ENCODE assay signal across 23 mouse cellular contexts in the genomic region with DNA sequence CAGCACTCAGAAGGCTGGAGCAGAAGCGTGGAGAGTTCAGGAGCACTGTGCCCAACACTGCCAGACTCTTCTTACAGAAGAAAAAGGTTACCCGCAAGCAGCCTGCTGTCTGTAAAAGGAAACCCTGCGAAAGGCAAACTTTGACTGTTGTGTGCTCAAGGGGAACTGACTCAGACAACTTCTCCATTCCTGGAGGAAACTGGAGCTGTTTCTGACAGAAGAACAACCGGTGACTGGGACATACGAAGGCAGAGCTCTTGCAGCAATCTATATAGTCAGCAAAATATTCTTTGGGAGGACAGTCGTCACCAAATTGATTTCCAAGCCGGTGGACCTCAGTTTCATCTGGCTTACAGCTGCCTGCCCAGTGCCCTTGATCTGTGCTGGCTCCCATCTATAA. TPM values are rescaled to one million over a fixed set of nuclear protein-coding genes. Genes with fewer than 3 reads are reported as not detected.
DNase-seq lines count a peak whose midpoint lies in the region; ATAC-seq and TF ChIP-seq lines count a peak whose summit lies in the region.
"Had no signal": no experiment of that assay in that cellular context is flagged by ENCODE, and none has a peak within 500 bp of the region (broad histone marks: within the 10 kb centered on the region; RNA-seq: fewer than 3 reads in every experiment).

No protein-coding gene starts in this region.

- no peak for TF ChIP-seq POLR2A in lung, adult 2 months (IDR thresholded peaks at IDR 0.05; ENCODE audit: borderline replicate concordance, extremely low read depth, low read depth, low read length)

- H3K27ac ChIP-seq in forebrain, embryonic 12.5 days: no peak overlapping the region
- H3K27ac ChIP-seq: embryonic facial prominence, embryonic 12.5 days; forebrain, embryonic 15.5 days; heart, embryonic 15.5 days; hindbrain, embryonic 15.5 days; kidney, embryonic 15.5 days; liver, embryonic 14.5 days; midbrain, embryonic 12.5 days; stomach, embryonic 15.5 days had no signal

- no peak for TF ChIP-seq CTCF in lung, adult 2 months (IDR thresholded peaks at IDR 0.05; ENCODE audit: insufficient read depth, low read length)

- no peaks in the 10 kb centered on the region for H3K36me3 ChIP-seq in forebrain, embryonic 12.5 days (replicated peaks)
- H3K36me3 ChIP-seq: embryonic facial prominence, embryonic 12.5 days; forebrain, embryonic 15.5 days; heart, embryonic 15.5 days; hindbrain, embryonic 15.5 days; kidney, embryonic 15.5 days; midbrain, embryonic 12.5 days; stomach, embryonic 15.5 days had no signal

- DNase-seq in heart, adult 9 months (ENCODE audit: low spot score in 2 of 2): peak; percentile 6 to 33
- no peak for DNase-seq in heart, postnatal 36 days
- peak; percentile 9 to 31 for DNase-seq in lung, adult 18-20 months
- DNase-seq in lung, adult 2 months: no peak
- DNase-seq in cerebellum, adult 8-10 months: no peak
- DNase-seq: cerebellum, adult 9-10 months; thymus, postnatal 4 days had no signal

- H3K4me1 ChIP-seq in lung, adult 2 months (ENCODE audit: control insufficient read depth, insufficient read depth, low read length): no peaks in the 10 kb centered on the region
- H3K4me1 ChIP-seq in forebrain, embryonic 12.5 days: no peaks in the 10 kb centered on the region
- H3K4me1 ChIP-seq: embryonic facial prominence, embryonic 12.5 days; forebrain, embryonic 15.5 days; heart, embryonic 15.5 days; hindbrain, embryonic 15.5 days; kidney, embryonic 15.5 days; midbrain, embryonic 12.5 days; stomach, embryonic 15.5 days had no signal

- no peak overlapping the region for H3K9ac ChIP-seq in forebrain, embryonic 12.5 days
- H3K9ac ChIP-seq: embryonic facial prominence, embryonic 12.5 days; forebrain, embryonic 15.5 days; heart, embryonic 15.5 days; hindbrain, embryonic 15.5 days; kidney, embryonic 15.5 days; liver, embryonic 14.5 days; midbrain, embryonic 12.5 days; stomach, embryonic 15.5 days had no signal

- intact Hi-C loops in heart, postnatal 36 days (cut with DNase I): no loop called here

- H3K4me3 ChIP-seq in lung, adult 2 months (replicated peaks; ENCODE audit: extremely low read depth, low read depth, low read length): no peak overlapping the region
- no peak overlapping the region for H3K4me3 ChIP-seq in forebrain, embryonic 12.5 days (replicated peaks)
- H3K4me3 ChIP-seq: embryonic facial prominence, embryonic 12.5 days; forebrain, embryonic 15.5 days; heart, embryonic 15.5 days; hindbrain, embryonic 15.5 days; kidney, embryonic 15.5 days; midbrain, embryonic 12.5 days; stomach, embryonic 15.5 days had no signal

- whole genome bisulfite sequencing in lung, adult 2 months: 64% methylated on average over 7 of the region's 7 CpGs
- WGBS in forebrain, embryonic 12.5 days: 88% methylated on average over 7 of the region's 7 CpGs

- peak; percentile 87 for ATAC-seq in common myeloid progenitor, adult 5-6 weeks (replicated peaks; ENCODE audit: low read depth, poor library complexity, severe bottlenecking)
- peak; percentile 82 for ATAC-seq in monocyte, adult 5-6 weeks (replicated peaks; ENCODE audit: insufficient number of reproducible peaks, low FRiP score, low TSS enrichment, poor library complexity, severe bottlenecking)
- no peak for ATAC-seq in forebrain, embryonic 12.5 days (ENCODE audit: low FRiP score)
- ATAC-seq: forebrain, embryonic 15.5 days had no signal

- no peaks in the 10 kb centered on the region for H3K9me3 ChIP-seq in forebrain, embryonic 12.5 days
- H3K9me3 ChIP-seq: embryonic facial prominence, embryonic 12.5 days; forebrain, embryonic 15.5 days; heart, embryonic 15.5 days; hindbrain, embryonic 15.5 days; kidney, embryonic 15.5 days; midbrain, embryonic 12.5 days; stomach, embryonic 15.5 days had no signal

- no peak overlapping the region for H3K4me2 ChIP-seq in forebrain, embryonic 12.5 days
- H3K4me2 ChIP-seq: embryonic facial prominence, embryonic 12.5 days; forebrain, embryonic 15.5 days; heart, embryonic 15.5 days; hindbrain, embryonic 15.5 days; kidney, embryonic 15.5 days; midbrain, embryonic 12.5 days; stomach, embryonic 15.5 days had no signal

- H3K27me3 ChIP-seq in forebrain, embryonic 12.5 days: no peaks in the 10 kb centered on the region
- H3K27me3 ChIP-seq: embryonic facial prominence, embryonic 12.5 days; forebrain, embryonic 15.5 days; heart, embryonic 15.5 days; hindbrain, embryonic 15.5 days; kidney, embryonic 15.5 days; midbrain, embryonic 12.5 days; stomach, embryonic 15.5 days had no signal

RNA-seq across cellular contexts. Expression of gene Havcr2, which starts 25.8 kb away (rescaled TPM):
- total RNA-seq in heart, postnatal 36 days (2021): under 1 TPM; 0.28 to 0.57 TPM
- 1.7 and 1.8 TPM in 2 replicates for polyA plus RNA-seq in lung, adult 2 months (2012; rRNA removed)
- total RNA-seq in common myeloid progenitor, adult 5-6 weeks (2017): 1.2 and 4.4 TPM in 2 replicates
- total RNA-seq in monocyte, adult 5-6 weeks (2017): 111 to 182 TPM (median 181 TPM) in 3 replicates
- 0.24 TPM in 1 of 2 replicates, not detected in the other for polyA plus RNA-seq in forebrain, embryonic 12.5 days (2016; fragmentation: Nextera tagmentation; extraction: Ambion mirVana)

RNA-seq across cellular contexts. Expression of gene Gm12169, which starts 43.5 kb away (rescaled TPM):
- total RNA-seq in heart, postnatal 36 days (2021): not detected
- not detected in 2 replicates for polyA plus RNA-seq in lung, adult 2 months (2012; rRNA removed)
- not detected in 2 replicates for total RNA-seq in common myeloid progenitor, adult 5-6 weeks (2017)
- not detected in 3 replicates for total RNA-seq in monocyte, adult 5-6 weeks (2017)
- polyA plus RNA-seq in forebrain, embryonic 12.5 days (2016; fragmentation: Nextera tagmentation; extraction: Ambion mirVana): not detected in 2 replicates
- total RNA-seq: gastrocnemius, adult 8-10 months; left cerebral cortex, adult 8-10 months; MEL had no signal
- polyA plus RNA-seq: brain, embryonic 14.5 days; embryonic facial prominence, embryonic 12.5 days; forebrain, embryonic 15.5 days; heart, embryonic 15.5 days; hindbrain, embryonic 15.5 days; kidney, embryonic 15.5 days; liver, embryonic 14.5 days; midbrain, embryonic 12.5 days; neural tube, embryonic 11.5 days; stomach, embryonic 15.5 days had no signal

RNA-seq across cellular contexts. Expression of gene Med7, which starts 43.8 kb away (rescaled TPM):
- 10 to 100 TPM; 14.7 to 15.4 TPM for total RNA-seq in heart, postnatal 36 days (2021)
- 12.0 and 14.5 TPM in 2 replicates for polyA plus RNA-seq in lung, adult 2 months (2012; rRNA removed)
- 38.7 and 45.2 TPM in 2 replicates for total RNA-seq in common myeloid progenitor, adult 5-6 weeks (2017)
- total RNA-seq in monocyte, adult 5-6 weeks (2017): 43.8 to 58.3 TPM (median 56.8 TPM) in 3 replicates
- polyA plus RNA-seq in forebrain, embryonic 12.5 days (2016; fragmentation: Nextera tagmentation; extraction: Ambion mirVana): 90.2 and 96.3 TPM in 2 replicates

Comparison
In these comparisons a context has a peak if more than half of its experiments do, and no peak if none do; other contexts are left out.
1. DNase-seq: peak in heart, adult 9 months (2 of 2) and lung, adult 18-20 months (2 of 2); none in heart, postnatal 36 days (0 of 2), lung, adult 2 months (single experiment) and cerebellum, adult 8-10 months (single experiment).
2. RNA of gene Havcr2, which starts 25.8 kb away (total RNA-seq): 111 to 182 TPM in monocyte, adult 5-6 weeks; 1.2 to 4.4 TPM in common myeloid progenitor, adult 5-6 weeks and 0.28 to 0.57 TPM in heart, postnatal 36 days; every median in the first group is over 10 times any median in the second.